Mouse (Mus musculus) telencephalon, adult 2 months (tissue): ENCODE data around the gene Kat14.

ENCODE experiments used
- DNase-seq: peaks from one replicate; pipeline ENCODE4 v3.0.0-alpha.2; 2011; ENCODE audit warnings: low read depth, low spot score

Kat14 gene

DNA sequence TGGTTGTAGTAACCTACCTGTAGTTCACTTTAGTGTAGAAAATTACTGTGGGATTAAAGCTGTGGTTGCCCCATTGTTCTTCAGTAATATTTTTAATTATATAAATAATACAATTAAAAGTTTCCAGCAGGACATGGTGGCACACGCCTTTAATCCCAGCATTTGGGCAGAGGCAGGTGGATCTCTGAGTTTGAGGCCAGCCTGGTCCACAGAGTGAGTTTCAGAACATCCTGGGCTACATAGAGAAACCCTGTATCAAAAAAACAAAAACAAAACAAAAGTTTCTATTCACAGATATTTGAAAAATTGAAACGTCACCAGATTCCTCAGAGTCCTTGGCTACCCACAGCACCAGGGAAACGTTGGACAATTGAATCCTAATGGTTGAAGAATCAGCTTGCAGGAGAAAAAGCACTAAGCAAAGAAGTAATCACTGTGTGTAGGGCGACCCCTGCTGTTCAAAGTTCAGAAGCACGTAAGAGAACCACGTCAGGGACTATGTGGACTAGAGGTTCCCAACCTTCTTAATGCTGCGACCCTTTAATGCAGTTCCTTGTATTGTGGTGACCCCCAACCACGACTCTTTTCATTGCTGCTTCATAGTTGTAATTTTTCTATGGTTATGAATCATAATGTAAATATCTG is 83.7 kb downstream of the Kat14 start:
- peak; percentile 72 for DNase-seq
